Mouse (Mus musculus) liver, embryonic 15.5 days (tissue): ENCODE measurements at regions not wholly inside any gene's neighbourhood (a gene's known extent, or its start where the extent isn't known, plus 50 kb on each side); places are given as distances from the start of the nearest gene placed in this dataset.

Source experiments
- ATAC-seq: fragments of 200-750 bp; cut with Nextera tagmentation; 2 replicates; pipeline ENCODE4 v1.8.0; 2017; ENCODE audit warnings: moderate number of reproducible peaks, mild to moderate bottlenecking, moderate library complexity; ENCODE audit not compliant: insufficient read depth
- H3K27ac ChIP-seq: fragments of 300-500 bp; sonication (generic); replicated peaks from 2 replicates; pipeline ENCODE4 v1.5.1; 2015; ENCODE audit warnings: mild to moderate bottlenecking, inconsistent platforms
- H3K27me3 ChIP-seq: fragments of 300-500 bp; sonication (generic); 2 replicates; pipeline ENCODE4 v1.6.1; 2015; ENCODE audit warnings: mild to moderate bottlenecking, inconsistent platforms
- H3K36me3 ChIP-seq: fragments of 300-500 bp; sonication (generic); replicated peaks from 2 replicates; pipeline ENCODE4 v1.6.1; 2015; ENCODE audit warnings: moderate library complexity, mild to moderate bottlenecking, inconsistent platforms
- H3K4me1 ChIP-seq: fragments of 300-500 bp; sonication (generic); replicated peaks from 2 replicates; pipeline ENCODE4 v1.6.1; 2015; ENCODE audit warnings: inconsistent platforms
- H3K4me2 ChIP-seq: fragments of 300-500 bp; sonication (generic); 2 replicates; pipeline ENCODE4 v1.6.1; 2015; ENCODE audit warnings: moderate library complexity, mild to moderate bottlenecking, inconsistent platforms
- H3K4me3 ChIP-seq: fragments of 300-500 bp; sonication (generic); replicated peaks from 2 replicates; pipeline ENCODE4 v1.5.1; 2015; ENCODE audit warnings: mild to moderate bottlenecking, inconsistent platforms
- H3K9ac ChIP-seq: fragments of 300-500 bp; sonication (generic); 2 replicates; pipeline ENCODE4 v1.6.1; 2015; ENCODE audit warnings: moderate library complexity, mild to moderate bottlenecking, inconsistent platforms
- H3K9me3 ChIP-seq: fragments of 300-500 bp; sonication (generic); replicated peaks from 2 replicates; pipeline ENCODE4 v1.6.1; 2016; ENCODE audit warnings: inconsistent platforms
- WGBS: fragments of 180-500 bp; shearing (Covaris S2); methylation state at CpG from one replicate; pipeline ENCODE4 v1.1.7; 2015; ENCODE audit warnings: mixed read lengths; ENCODE audit not compliant: insufficient replicate concordance; 5-methylcytosine and 5-hydroxymethylcytosine counted together

GRCm38 (mm10) chr15:68811041-68811440 is 2310.3 kb upstream of the Lrrc6 start:
- ATAC-seq, result no peak
- WGBS, result 67% methylated on average over 4 of the region's 4 CpGs

DNA sequence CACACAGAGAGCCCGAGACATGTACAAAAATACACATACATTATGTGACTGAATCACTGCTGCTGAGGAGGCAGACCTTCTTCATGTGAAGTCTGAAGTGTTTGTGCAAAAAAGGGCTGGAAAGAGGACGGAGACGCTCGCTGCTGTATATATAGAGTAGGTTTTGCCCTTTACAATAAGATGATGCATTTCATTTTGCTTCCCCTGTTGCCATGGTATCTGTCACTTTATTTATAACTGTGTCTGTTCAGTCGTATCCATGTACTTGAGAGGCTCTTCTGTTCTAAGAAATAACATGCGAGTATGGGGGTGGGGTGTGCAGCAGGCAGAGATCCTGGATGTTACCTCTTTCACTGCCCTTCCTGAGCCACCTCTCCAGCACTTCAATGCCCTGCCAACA is 2309.9 kb upstream of the Lrrc6 start:
- Histone ChIP-seq H3K36me3 (no peaks in the 10 kb centered on the region), H3K27me3 (no peaks in the 10 kb centered on the region), H3K4me1 (no peaks in the 10 kb centered on the region), H3K27ac (no peak overlapping the region), H3K9ac (no peak overlapping the region), H3K4me2 (no peak overlapping the region), H3K9me3 (no peaks in the 10 kb centered on the region), H3K4me3 (no peak overlapping the region)
- no peak for ATAC-seq
- 69% methylated on average over 6 of the region's 6 CpGs for WGBS

More at GRCm38 (mm10) chr15:68811041-68811440, 2310.3 kb upstream of the Lrrc6 start:
- H3K4me2 ChIP-seq, result no peak overlapping the region
- no peak overlapping the region for H3K27ac ChIP-seq
- H3K9me3 ChIP-seq, result no peaks in the 10 kb centered on the region
- H3K9ac ChIP-seq, result no peak overlapping the region
- no peaks in the 10 kb centered on the region for H3K36me3 ChIP-seq
- H3K27me3 ChIP-seq, result no peaks in the 10 kb centered on the region
- no peak overlapping the region for H3K4me3 ChIP-seq
- H3K4me1 ChIP-seq, result no peaks in the 10 kb centered on the region

DNA sequence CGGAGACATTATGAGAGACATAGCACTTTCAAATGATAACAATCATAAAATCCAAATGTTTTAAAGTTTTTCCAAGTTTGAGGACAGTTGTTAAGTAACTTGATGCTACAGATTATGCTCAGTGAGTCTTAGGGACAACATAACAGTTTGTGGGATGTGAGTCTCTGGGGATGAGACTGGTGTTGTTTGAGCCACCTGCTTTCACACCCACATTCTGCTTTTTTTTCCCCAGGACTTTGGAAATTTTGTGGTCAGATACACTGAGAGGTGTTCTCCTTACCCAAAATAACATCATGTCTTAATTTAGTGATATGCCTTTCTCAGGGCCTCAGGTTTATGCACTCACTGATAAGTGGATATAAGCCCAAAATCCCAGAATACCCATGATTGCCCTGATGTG is 2307.5 kb upstream of the Lrrc6 start:
- Histone ChIP-seq H3K27me3 (no peaks in the 10 kb centered on the region), H3K9me3 (no peaks in the 10 kb centered on the region), H3K4me2 (no peak overlapping the region), H3K4me1 (no peaks in the 10 kb centered on the region), H3K9ac (no peak overlapping the region), H3K36me3 (no peaks in the 10 kb centered on the region), H3K27ac (no peak overlapping the region), H3K4me3 (no peak overlapping the region)
- no peak for ATAC-seq
- 70% methylated on average over 1 of the region's 1 CpGs for WGBS

DNA sequence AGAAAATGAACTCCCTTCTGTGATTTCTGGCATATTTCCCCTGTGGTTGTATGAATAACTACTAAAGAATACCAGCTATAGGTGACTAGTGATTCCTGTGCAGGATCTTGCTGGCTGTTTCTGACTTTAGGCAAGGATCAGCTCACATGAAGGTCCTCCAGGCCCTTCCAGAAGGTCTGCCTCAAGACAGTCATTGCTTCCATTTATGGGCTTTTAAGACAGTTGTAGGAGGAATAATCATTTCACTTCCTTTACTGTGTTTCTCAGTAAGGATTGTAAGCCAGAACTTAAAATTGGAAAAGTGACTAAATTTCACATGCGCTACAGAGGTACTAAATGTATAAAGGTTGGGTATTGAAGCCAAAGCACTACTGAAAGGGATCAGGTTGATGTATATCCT is 2303.5 kb upstream of the Lrrc6 start:
- ATAC-seq, result no peak
- WGBS, result 87% methylated on average over 1 of the region's 1 CpGs

GRCm38 (mm10) chr15:68801763-68802162 is 2301.1 kb upstream of the Lrrc6 start:
- no peak overlapping the region for H3K4me3 ChIP-seq
- no peaks in the 10 kb centered on the region for H3K27me3 ChIP-seq
- no peak overlapping the region for H3K27ac ChIP-seq
- H3K36me3 ChIP-seq, result no peaks in the 10 kb centered on the region
- ATAC-seq, result no peak
- H3K9ac ChIP-seq, result no peak overlapping the region
- WGBS, result 49% methylated on average over 4 of the region's 4 CpGs
- no peak overlapping the region for H3K4me2 ChIP-seq
- no peaks in the 10 kb centered on the region for H3K4me1 ChIP-seq
- H3K9me3 ChIP-seq, result no peaks in the 10 kb centered on the region

More for the DNA sequence above, 2303.5 kb upstream of the Lrrc6 start:
- H3K4me1 ChIP-seq, result no peaks in the 10 kb centered on the region
- H3K4me2 ChIP-seq, result no peak overlapping the region
- no peak overlapping the region for H3K4me3 ChIP-seq
- no peaks in the 10 kb centered on the region for H3K27me3 ChIP-seq
- no peak overlapping the region for H3K9ac ChIP-seq
- H3K36me3 ChIP-seq, result no peaks in the 10 kb centered on the region
- no peaks in the 10 kb centered on the region for H3K9me3 ChIP-seq
- H3K27ac ChIP-seq, result no peak overlapping the region

GRCm38 (mm10) chr15:68797406-68797805 is 2296.7 kb upstream of the Lrrc6 start:
- H3K9ac ChIP-seq, result no peak overlapping the region
- no peaks in the 10 kb centered on the region for H3K36me3 ChIP-seq
- WGBS, result 45% methylated on average over 2 of the region's 2 CpGs
- no peaks in the 10 kb centered on the region for H3K27me3 ChIP-seq
- no peaks in the 10 kb centered on the region for H3K4me1 ChIP-seq
- ATAC-seq, result no peak
- no peak overlapping the region for H3K27ac ChIP-seq
- H3K4me3 ChIP-seq, result no peak overlapping the region
- no peaks in the 10 kb centered on the region for H3K9me3 ChIP-seq
- no peak overlapping the region for H3K4me2 ChIP-seq

- no peak overlapping the region for H3K4me2 ChIP-seq
- H3K27me3 ChIP-seq, result no peaks in the 10 kb centered on the region
- no peaks in the 10 kb centered on the region for H3K9me3 ChIP-seq
- no peaks in the 10 kb centered on the region for H3K36me3 ChIP-seq
- no peaks in the 10 kb centered on the region for H3K4me1 ChIP-seq
- no peak overlapping the region for H3K27ac ChIP-seq
- no peak overlapping the region for H3K9ac ChIP-seq
- no peak for ATAC-seq
- WGBS, result 37% methylated on average over 4 of the region's 4 CpGs
- no peak overlapping the region for H3K4me3 ChIP-seq
Measured at GRCm38 (mm10) chr15:68795239-68795960, 2294.7 kb upstream of the Lrrc6 start.

DNA sequence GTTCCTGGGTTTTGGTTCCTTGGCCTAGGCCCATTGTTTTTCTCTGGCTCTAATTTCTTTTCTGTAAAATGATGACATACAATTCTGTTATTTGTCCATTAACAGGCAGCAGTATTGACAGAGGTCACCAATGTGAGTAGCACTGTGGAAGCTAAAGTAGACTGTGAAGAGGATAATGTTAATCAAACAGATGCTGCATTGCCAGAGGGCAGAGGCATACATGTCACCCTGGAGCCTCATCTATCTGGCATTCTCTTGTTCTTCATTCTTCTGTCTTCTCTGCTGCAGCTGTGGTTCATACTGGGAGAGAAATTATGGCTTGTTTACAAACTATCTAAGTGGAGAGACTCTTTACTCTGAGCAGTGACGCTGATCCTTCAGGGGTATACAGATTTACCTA is 2259.2 kb upstream of the Lrrc6 start:
- Histone ChIP-seq H3K4me2 (no peak overlapping the region), H3K27me3 (no peaks in the 10 kb centered on the region), H3K36me3 (no peaks in the 10 kb centered on the region), H3K4me3 (no peak overlapping the region), H3K4me1 (no peaks in the 10 kb centered on the region), H3K27ac (no peak overlapping the region), H3K9me3 (no peaks in the 10 kb centered on the region), H3K9ac (no peak overlapping the region)
- ATAC-seq, result no peak
- WGBS, result 55% methylated on average over 1 of the region's 1 CpGs

DNA sequence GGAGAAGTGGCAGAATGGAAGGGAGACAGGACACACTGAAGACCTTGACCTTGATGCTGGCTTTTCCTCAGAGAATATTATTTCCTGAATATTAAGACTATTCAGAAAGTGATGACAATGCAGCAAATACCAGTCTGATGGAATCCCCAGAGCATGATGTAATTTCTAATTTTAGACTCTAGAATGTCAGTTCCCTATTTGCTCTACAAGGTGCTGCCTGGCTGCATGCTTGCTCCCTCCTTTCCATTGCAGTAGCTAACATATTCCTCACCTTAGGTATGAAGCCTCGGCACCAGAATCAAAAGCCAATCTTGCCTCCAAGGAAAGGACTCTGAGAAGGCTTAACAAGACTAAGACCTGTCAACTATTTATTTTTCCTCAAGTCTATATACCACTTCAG is 2254.5 kb upstream of the Lrrc6 start:
- Histone ChIP-seq H3K4me3 (no peak overlapping the region), H3K9ac (no peak overlapping the region), H3K27ac (no peak overlapping the region), H3K4me2 (no peak overlapping the region), H3K27me3 (no peaks in the 10 kb centered on the region), H3K36me3 (no peaks in the 10 kb centered on the region), H3K9me3 (no peaks in the 10 kb centered on the region), H3K4me1 (no peaks in the 10 kb centered on the region)
- 57% methylated on average over 1 of the region's 1 CpGs for WGBS
- no peak for ATAC-seq

GRCm38 (mm10) chr15:68754834-68755233 is 2254.1 kb upstream of the Lrrc6 start:
- no peak overlapping the region for H3K4me2 ChIP-seq
- no peaks in the 10 kb centered on the region for H3K9me3 ChIP-seq
- ATAC-seq, result no peak
- no peaks in the 10 kb centered on the region for H3K36me3 ChIP-seq
- 43% methylated on average over 4 of the region's 4 CpGs for WGBS
- no peak overlapping the region for H3K27ac ChIP-seq
- H3K9ac ChIP-seq, result no peak overlapping the region
- H3K4me3 ChIP-seq, result no peak overlapping the region
- no peaks in the 10 kb centered on the region for H3K4me1 ChIP-seq
- H3K27me3 ChIP-seq, result no peaks in the 10 kb centered on the region

GRCm38 (mm10) chr15:68739344-68739743 is 2238.6 kb upstream of the Lrrc6 start:
- Histone ChIP-seq H3K36me3 (no peaks in the 10 kb centered on the region), H3K4me2 (no peak overlapping the region), H3K27me3 (no peaks in the 10 kb centered on the region), H3K27ac (no peak overlapping the region), H3K4me3 (no peak overlapping the region), H3K4me1 (no peaks in the 10 kb centered on the region), H3K9me3 (no peaks in the 10 kb centered on the region), H3K9ac (no peak overlapping the region)
- 61% methylated on average over 7 of the region's 7 CpGs for WGBS
- ATAC-seq, result no peak

DNA sequence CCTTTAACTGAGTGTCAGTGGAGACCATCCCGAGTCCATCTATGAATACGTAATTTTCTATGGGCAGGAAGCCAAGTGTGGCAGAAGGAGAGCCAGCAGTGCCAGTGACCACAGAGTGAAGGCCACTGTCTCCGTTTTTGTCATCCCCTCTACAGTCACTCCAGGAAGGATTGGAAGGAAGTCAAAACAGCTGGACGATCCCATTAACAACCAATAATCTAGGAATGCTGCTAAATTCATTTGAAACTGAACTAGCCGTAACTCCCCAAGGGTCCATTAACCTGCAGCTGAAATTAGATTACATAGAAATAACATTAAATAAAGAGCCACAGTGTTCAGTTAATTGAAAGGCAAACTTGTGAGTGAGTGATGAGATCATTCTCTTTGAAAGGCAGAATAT is 2220.5 kb upstream of the Lrrc6 start:
- no peak for ATAC-seq
- H3K27ac ChIP-seq, result no peak overlapping the region
- no peak overlapping the region for H3K4me3 ChIP-seq
- H3K27me3 ChIP-seq, result no peaks in the 10 kb centered on the region
- no peaks in the 10 kb centered on the region for H3K36me3 ChIP-seq
- H3K4me1 ChIP-seq, result no peaks in the 10 kb centered on the region
- WGBS, result 64% methylated on average over 5 of the region's 5 CpGs
- H3K4me2 ChIP-seq, result no peak overlapping the region
- no peaks in the 10 kb centered on the region for H3K9me3 ChIP-seq
- no peak overlapping the region for H3K9ac ChIP-seq
